Mouse (Mus musculus): ENCODE data around the gene Cd209e.
"Not testable (repeated sequence)": the region's sequence is repeated elsewhere in the genome, so short reads cannot be mapped to it uniquely, and the experiment has no call there.

Cd209e gene

GRCm38 (mm10) chr8:3854209-3854608 is at the start of gene Cd209e:
Gene Cd209e (minus strand): TSS chr8:3854309.
- no peak for DNase-seq (ENCODE audit: low spot score in 2 of 2)

GRCm38 (mm10) chr8:3878455-3878854 is 24.3 kb upstream of the Cd209e start, which contains the start of gene Cd209d:
Gene Cd209d (minus strand): TSS chr8:3878555.
- DNase-seq (ENCODE audit: low spot score in 2 of 2) = no peak

DNA sequence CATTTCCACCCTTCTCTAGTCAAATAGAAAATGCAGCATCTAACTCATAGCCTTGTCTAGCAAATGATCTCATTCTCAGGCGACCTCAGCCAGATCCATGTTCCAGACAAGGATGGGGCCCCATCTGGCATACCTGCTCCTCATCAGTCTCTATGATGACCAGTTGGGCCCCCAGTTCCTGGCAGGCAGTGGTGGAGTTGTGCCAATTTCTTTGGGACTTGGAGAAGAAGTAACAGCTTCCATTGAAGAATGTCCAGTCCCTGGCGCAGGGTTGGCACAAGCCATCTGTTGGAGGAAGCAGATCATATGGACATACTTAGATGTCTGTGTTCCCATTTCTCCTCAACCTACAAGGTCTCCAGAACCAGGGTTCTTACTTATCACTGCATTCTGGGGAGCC is 22.0 kb upstream of the Cd209e start:
- no peak for DNase-seq (ENCODE audit: low spot score in 2 of 2)

GRCm38 (mm10) chr8:3862736-3863135 is 8.6 kb upstream of the Cd209e start:
- DNase-seq (ENCODE audit: low spot score in 2 of 2) = not testable (repeated sequence)

GRCm38 (mm10) chr8:3803091-3803490 is 51.0 kb downstream of the Cd209e start:
- DNase-seq (ENCODE audit: low spot score in 2 of 2) = no peak

All from urinary bladder, postnatal 4 days (tissue).